Mouse (Mus musculus): ENCODE data around the gene Sdsl. TPM values are rescaled to one million over a fixed set of nuclear protein-coding genes. Genes with fewer than 3 reads are reported as not detected.
A peak's percentile ranks its signal among the peaks of the same experiment; 100 is the strongest.

Gene Sdsl
- 8.4 and 9.9 TPM in 2 replicates for polyA plus RNA-seq (2014; fragmentation: Nextera tagmentation; extraction: Ambion mirVana)

DNA sequence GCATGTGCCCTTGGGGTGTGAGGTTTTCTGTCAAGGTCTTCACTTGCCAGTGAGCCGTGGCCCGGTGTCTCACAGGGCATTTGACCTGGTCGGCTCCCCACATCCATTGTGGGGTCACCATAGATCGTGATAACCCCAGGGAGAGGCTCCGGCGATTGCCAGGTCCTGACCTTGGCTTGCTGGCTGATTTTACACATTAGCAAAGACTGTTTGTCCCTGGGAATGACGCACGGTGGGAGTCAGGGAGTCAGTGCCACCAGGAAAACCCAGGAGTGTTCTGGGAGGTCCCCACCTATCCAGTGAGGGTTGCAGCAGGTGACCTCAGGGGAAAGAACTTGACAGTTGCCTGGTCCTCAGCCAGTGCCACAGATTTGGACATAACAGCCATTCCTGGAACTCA is at the start of gene Sdsl:
Gene Sdsl, minus strand, starts transcription at position 41 of the 400 bp plus-strand sequence.
- no peak within 1 kb of the TSS for H3K4me2 ChIP-seq (ENCODE audit: low read length)
- no peak within 1 kb of the TSS for H3K4me3 ChIP-seq (ENCODE audit: low read depth, low read length)
- H3K9ac ChIP-seq (ENCODE audit: low read length): no peak within 1 kb of the TSS
- DNase-seq (ENCODE audit: low spot score) (no peak), ATAC-seq (replicated peaks; ENCODE audit: low FRiP score, low TSS enrichment, low read depth) (no peak)
- no peaks in the 10 kb centered on the region for H3K27me3 ChIP-seq (replicated peaks; ENCODE audit: control insufficient read depth, insufficient read depth, low read length)
- H3K4me1 ChIP-seq (replicated peaks; ENCODE audit: control insufficient read depth, insufficient read depth, low read length): no peaks in the 10 kb centered on the region
- no peaks in the 10 kb centered on the region for H3K9me3 ChIP-seq (ENCODE audit: control insufficient read depth, low read length)
- 66% methylated on average over 8 of the region's 8 CpGs for WGBS
- no peaks in the 10 kb centered on the region for H3K36me3 ChIP-seq (ENCODE audit: control insufficient read depth, insufficient read depth, low read length)
- no peak within 1 kb of the TSS for H3K27ac ChIP-seq (ENCODE audit: low read depth)

DNA sequence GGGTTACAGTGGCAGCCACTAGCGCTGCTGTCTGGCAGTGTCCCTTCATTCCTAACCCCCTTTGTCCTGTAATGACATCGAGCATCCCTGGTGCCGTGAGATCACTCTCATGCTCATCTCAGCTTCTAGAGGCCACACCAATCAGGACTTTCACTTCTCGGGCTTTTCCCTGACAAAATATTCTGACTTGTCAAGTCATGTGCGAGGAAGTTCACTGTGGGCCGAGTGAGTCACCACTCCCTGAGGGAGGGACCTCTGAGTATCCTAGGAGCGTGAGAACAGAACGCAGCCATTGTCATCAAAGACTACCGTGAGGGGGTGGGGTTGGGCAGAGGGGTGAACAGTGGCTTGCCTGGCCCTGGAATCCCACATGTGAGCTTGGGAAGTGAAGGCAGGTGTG is 44.9 kb upstream of the Sdsl start:
- Histone ChIP-seq H3K4me1 (replicated peaks; ENCODE audit: control insufficient read depth, insufficient read depth, low read length) (peaks cover 25% of the 10 kb centered on the region), H3K27me3 (replicated peaks; ENCODE audit: control insufficient read depth, insufficient read depth, low read length) (no peaks in the 10 kb centered on the region), H3K4me3 (ENCODE audit: low read depth, low read length) (no peak overlapping the region), H3K9me3 (ENCODE audit: control insufficient read depth, low read length) (no peaks in the 10 kb centered on the region), H3K9ac (ENCODE audit: low read length) (no peak overlapping the region), H3K36me3 (ENCODE audit: control insufficient read depth, insufficient read depth, low read length) (peaks cover 12% of the 10 kb centered on the region), H3K4me2 (ENCODE audit: low read length) (no peak overlapping the region), H3K27ac (ENCODE audit: low read depth) (no peak overlapping the region)
- 66% methylated on average over 9 of the region's 9 CpGs for WGBS
- no peak for DNase-seq (ENCODE audit: low spot score)
- no peak for ATAC-seq (replicated peaks; ENCODE audit: low FRiP score, low TSS enrichment, low read depth)

DNA sequence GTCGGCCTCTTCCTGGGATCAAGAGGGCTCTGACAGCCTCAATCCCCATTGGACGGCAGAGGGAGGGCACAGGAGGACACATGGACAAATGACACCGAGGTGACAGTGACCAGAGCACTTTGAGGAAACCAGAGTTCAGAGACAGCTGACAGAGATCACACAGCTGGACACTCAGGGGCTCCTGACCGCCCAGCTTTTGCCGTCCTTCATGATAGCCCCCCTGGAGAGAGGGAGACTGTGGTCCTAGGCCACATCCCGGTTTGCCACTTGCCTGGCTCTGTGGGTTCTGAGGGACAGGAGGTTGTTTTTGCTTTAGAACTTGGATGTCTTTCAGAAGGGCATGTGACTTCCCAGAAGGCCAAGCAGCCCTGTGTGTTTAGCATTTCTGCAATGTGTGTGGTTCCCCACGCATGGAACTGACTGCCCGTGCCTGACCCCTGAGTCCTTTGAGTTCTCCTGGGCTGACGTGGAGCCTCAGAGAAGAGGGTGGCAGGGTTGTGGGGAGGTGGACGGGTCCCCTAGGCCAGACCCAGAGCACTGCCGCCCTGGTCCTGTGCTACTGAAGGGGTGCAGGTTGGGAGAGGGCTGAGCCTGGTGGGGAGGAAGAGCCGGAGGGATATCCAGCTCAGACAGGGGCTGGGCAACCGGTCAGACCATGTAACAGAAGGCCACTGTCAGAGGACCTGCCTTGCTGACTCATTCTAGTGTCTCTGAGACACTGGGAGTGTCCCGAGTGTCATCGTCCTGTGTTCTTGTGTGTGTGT is 43.8 kb upstream of the Sdsl start:
- WGBS: 39% methylated on average over 15 of the region's 15 CpGs
- H3K27me3 ChIP-seq (replicated peaks; ENCODE audit: control insufficient read depth, insufficient read depth, low read length): no peaks in the 10 kb centered on the region
- no peak overlapping the region for H3K9ac ChIP-seq (ENCODE audit: low read length)
- H3K36me3 ChIP-seq (ENCODE audit: control insufficient read depth, insufficient read depth, low read length): peaks cover 2% of the 10 kb centered on the region
- ATAC-seq (replicated peaks; ENCODE audit: low FRiP score, low TSS enrichment, low read depth) (no peak), DNase-seq (ENCODE audit: low spot score) (no peak)
- H3K9me3 ChIP-seq (ENCODE audit: control insufficient read depth, low read length): no peaks in the 10 kb centered on the region
- H3K4me3 ChIP-seq (ENCODE audit: low read depth, low read length): no peak overlapping the region
- H3K27ac ChIP-seq (ENCODE audit: low read depth): no peak overlapping the region
- no peak overlapping the region for H3K4me2 ChIP-seq (ENCODE audit: low read length)
- H3K4me1 ChIP-seq (replicated peaks; ENCODE audit: control insufficient read depth, insufficient read depth, low read length): peaks cover 31% of the 10 kb centered on the region

DNA sequence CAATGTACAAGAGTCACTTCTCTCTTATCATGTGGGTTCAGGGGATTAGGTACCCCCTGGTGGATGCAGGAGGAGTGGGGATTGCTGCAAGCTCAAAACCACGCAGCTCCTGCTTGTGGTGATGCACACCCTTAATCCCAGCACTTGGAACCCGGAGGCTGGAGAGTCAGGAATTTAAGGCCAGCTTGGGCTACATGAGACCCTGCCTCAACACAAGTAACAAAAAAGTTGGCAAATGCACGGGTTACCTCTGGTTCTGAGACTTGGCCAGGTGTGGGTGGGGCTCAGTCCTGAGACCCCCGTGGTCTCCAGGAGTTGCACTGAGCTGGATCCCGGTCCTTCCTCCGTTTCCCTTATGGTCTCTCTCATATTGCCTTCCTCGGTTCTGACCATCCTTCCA is 42.8 kb upstream of the Sdsl start:
- no peak for ATAC-seq (replicated peaks; ENCODE audit: low FRiP score, low TSS enrichment, low read depth)
- H3K9me3 ChIP-seq (ENCODE audit: control insufficient read depth, low read length): no peaks in the 10 kb centered on the region
- H3K4me3 ChIP-seq (ENCODE audit: low read depth, low read length): no peak overlapping the region
- H3K36me3 ChIP-seq (ENCODE audit: control insufficient read depth, insufficient read depth, low read length): no peaks in the 10 kb centered on the region
- H3K4me1 ChIP-seq (replicated peaks; ENCODE audit: control insufficient read depth, insufficient read depth, low read length): peaks cover 32% of the 10 kb centered on the region
- no peaks in the 10 kb centered on the region for H3K27me3 ChIP-seq (replicated peaks; ENCODE audit: control insufficient read depth, insufficient read depth, low read length)
- peak overlapping the region; percentile 52 for H3K27ac ChIP-seq (ENCODE audit: low read depth)
- DNase-seq (ENCODE audit: low spot score): no peak
- H3K4me2 ChIP-seq (ENCODE audit: low read length): no peak overlapping the region
- WGBS: 71% methylated on average over 7 of the region's 7 CpGs
- no peak overlapping the region for H3K9ac ChIP-seq (ENCODE audit: low read length)

DNA sequence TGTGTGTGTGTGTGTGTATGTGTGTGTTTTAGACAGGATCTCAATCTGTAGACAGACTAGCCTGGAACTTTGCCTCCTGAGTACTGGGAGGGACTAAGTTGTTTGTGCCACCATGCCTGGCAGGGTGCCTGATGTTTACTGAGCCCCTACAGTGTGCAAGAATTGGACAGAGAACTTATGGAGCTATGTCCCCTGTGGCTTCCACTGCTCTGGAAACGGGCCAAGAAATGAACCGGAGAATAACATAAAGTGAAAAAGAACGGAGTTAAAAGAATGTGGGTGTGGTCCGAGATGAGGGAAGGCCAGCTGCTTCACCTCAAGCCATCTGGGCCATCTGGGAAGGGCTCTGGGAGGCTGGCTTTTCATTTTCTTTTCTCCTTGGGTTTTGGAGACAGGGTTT is 42.1 kb upstream of the Sdsl start:
- H3K36me3 ChIP-seq (ENCODE audit: control insufficient read depth, insufficient read depth, low read length): no peaks in the 10 kb centered on the region
- H3K9ac ChIP-seq (ENCODE audit: low read length): no peak overlapping the region
- 8% methylated on average over 4 of the region's 4 CpGs for WGBS
- DNase-seq (ENCODE audit: low spot score) (no peak), ATAC-seq (replicated peaks; ENCODE audit: low FRiP score, low TSS enrichment, low read depth) (no peak)
- H3K4me2 ChIP-seq (ENCODE audit: low read length): 0 out of 2 replicates have a peak overlapping the region, but pooled peaks have one; percentile 2
- H3K9me3 ChIP-seq (ENCODE audit: control insufficient read depth, low read length): no peaks in the 10 kb centered on the region
- peaks cover 32% of the 10 kb centered on the region for H3K4me1 ChIP-seq (replicated peaks; ENCODE audit: control insufficient read depth, insufficient read depth, low read length)
- H3K27ac ChIP-seq (ENCODE audit: low read depth): peak overlapping the region; percentile 52
- H3K27me3 ChIP-seq (replicated peaks; ENCODE audit: control insufficient read depth, insufficient read depth, low read length): no peaks in the 10 kb centered on the region
- H3K4me3 ChIP-seq (ENCODE audit: low read depth, low read length): no peak overlapping the region

DNA sequence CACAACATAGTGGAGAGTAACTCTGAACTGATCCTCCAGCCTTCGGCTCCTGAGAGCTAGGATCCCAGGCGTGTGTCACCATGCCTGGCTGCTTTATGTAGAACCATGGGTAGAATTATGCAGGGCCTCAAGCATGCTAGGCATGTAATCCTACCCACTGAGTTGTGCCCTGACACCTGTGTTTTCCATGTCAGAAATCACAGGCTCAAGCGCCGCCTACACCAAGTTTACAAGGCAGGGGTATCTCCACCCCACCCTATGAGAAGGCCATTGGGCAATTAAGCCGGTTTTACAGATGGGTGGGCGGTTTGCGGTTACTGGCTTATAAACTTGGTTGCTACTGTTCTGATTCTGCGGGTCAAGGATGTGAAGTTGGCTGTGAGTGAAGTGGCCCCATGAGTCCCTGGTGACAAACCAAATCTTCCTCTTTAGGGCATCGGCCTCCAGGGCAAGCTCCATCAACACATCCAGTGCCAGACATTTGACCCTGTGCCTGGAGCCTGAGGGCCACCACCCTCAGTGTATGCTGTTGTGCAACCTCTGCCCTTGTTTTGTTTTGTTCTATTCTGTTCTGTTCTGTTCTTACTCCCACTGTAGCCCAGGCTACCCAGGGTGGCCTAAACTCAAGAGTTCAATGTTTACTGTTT is 41.5 kb upstream of the Sdsl start:
- WGBS: 86% methylated on average over 9 of the region's 9 CpGs
- Histone ChIP-seq H3K36me3 (ENCODE audit: control insufficient read depth, insufficient read depth, low read length) (no peaks in the 10 kb centered on the region), H3K27ac (ENCODE audit: low read depth) (no peak overlapping the region), H3K4me2 (ENCODE audit: low read length) (no peak overlapping the region), H3K4me3 (ENCODE audit: low read depth, low read length) (no peak overlapping the region), H3K9me3 (ENCODE audit: control insufficient read depth, low read length) (no peaks in the 10 kb centered on the region), H3K27me3 (replicated peaks; ENCODE audit: control insufficient read depth, insufficient read depth, low read length) (no peaks in the 10 kb centered on the region), H3K9ac (ENCODE audit: low read length) (no peak overlapping the region), H3K4me1 (replicated peaks; ENCODE audit: control insufficient read depth, insufficient read depth, low read length) (peaks cover 32% of the 10 kb centered on the region)
- DNase-seq (ENCODE audit: low spot score) (no peak), ATAC-seq (replicated peaks; ENCODE audit: low FRiP score, low TSS enrichment, low read depth) (no peak)

DNA sequence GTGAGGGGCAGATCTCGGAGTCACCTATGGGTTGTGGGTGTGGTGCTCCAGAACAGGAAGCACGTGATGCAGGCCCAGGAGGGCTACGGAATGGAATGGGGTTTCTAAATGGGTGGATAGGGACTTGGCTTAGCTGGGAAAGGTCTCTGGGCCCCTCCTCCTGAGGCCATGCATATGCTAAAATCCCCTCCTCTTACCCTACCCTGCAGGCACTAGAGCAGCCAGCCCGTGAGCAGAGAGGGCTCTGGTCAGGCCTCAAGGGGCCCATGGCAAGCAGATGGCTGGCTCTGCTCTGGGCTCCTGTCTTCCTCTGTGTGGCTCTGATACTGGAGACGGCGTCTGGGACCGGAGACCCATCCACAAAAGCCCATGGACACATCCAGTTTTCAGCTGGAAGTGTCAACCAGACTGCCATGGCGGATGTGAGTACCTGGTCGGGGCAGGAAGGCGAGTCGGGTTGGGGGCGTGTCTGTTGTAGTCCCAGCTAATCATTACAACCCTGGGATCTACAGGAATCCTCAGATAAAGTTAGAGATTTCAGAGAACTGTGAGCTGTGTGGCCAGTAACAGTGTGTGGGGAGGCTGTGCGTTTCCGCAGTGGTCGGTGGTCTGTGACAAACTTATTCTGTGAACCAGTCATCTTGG is 40.4 kb upstream of the Sdsl start:
- Histone ChIP-seq H3K27ac (ENCODE audit: low read depth) (no peak overlapping the region), H3K36me3 (ENCODE audit: control insufficient read depth, insufficient read depth, low read length) (no peaks in the 10 kb centered on the region), H3K4me2 (ENCODE audit: low read length) (no peak overlapping the region), H3K9me3 (ENCODE audit: control insufficient read depth, low read length) (no peaks in the 10 kb centered on the region), H3K4me1 (replicated peaks; ENCODE audit: control insufficient read depth, insufficient read depth, low read length) (peaks cover 32% of the 10 kb centered on the region), H3K9ac (ENCODE audit: low read length) (no peak overlapping the region), H3K4me3 (ENCODE audit: low read depth, low read length) (no peak overlapping the region), H3K27me3 (replicated peaks; ENCODE audit: control insufficient read depth, insufficient read depth, low read length) (no peaks in the 10 kb centered on the region)
- ATAC-seq (replicated peaks; ENCODE audit: low FRiP score, low TSS enrichment, low read depth) (no peak), DNase-seq (ENCODE audit: low spot score) (no peak)
- 53% methylated on average over 15 of the region's 15 CpGs for WGBS

DNA sequence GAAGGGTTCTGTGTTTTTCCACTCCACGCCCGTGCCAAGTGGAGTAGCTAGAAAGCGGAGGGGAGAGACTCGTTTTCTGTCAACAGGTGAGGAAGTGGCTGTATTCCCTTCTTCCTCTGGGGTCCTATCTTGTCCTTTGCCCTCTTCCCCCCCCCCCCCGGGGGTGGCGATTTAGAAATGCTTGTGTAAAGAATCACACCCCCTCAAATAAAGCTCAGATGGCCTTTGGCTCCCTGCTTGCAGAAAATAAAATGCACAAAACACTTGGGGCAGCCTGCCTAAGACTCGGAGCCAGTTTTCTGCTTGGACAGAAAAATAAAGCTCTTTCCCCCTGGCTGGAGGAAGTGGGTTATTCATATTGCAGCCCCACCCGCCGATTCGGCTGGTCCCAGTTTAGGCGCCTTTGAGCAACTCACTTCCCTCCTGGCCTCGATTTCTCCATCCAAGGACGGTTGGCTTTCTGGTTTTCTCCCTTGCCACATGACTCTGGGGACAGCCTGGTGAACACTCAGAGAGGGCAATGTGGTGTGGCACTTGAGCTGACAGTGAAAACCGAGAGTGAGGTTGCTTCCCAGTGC is 39.1 kb upstream of the Sdsl start:
- H3K4me3 ChIP-seq (ENCODE audit: low read depth, low read length): peak overlapping the region; percentile 57
- H3K27ac ChIP-seq (ENCODE audit: low read depth): no peak overlapping the region
- H3K27me3 ChIP-seq (replicated peaks; ENCODE audit: control insufficient read depth, insufficient read depth, low read length): no peaks in the 10 kb centered on the region
- peak overlapping the region; percentile 62 for H3K4me2 ChIP-seq (ENCODE audit: low read length)
- DNase-seq (ENCODE audit: low spot score) (no peak), ATAC-seq (replicated peaks; ENCODE audit: low FRiP score, low TSS enrichment, low read depth) (no peak)
- H3K9ac ChIP-seq (ENCODE audit: low read length): no peak overlapping the region
- 26% methylated on average over 13 of the region's 14 CpGs for WGBS
- peaks cover 32% of the 10 kb centered on the region for H3K4me1 ChIP-seq (replicated peaks; ENCODE audit: control insufficient read depth, insufficient read depth, low read length)
- no peaks in the 10 kb centered on the region for H3K36me3 ChIP-seq (ENCODE audit: control insufficient read depth, insufficient read depth, low read length)
- H3K9me3 ChIP-seq (ENCODE audit: control insufficient read depth, low read length): no peaks in the 10 kb centered on the region

Data from intestine, embryonic 14.5 days (tissue).